Mouse (Mus musculus) cerebellum, adult 8-10 months (tissue): ENCODE measurements around the gene Mrgpra9.
"Not testable (repeated sequence)": the region's sequence is repeated elsewhere in the genome, so short reads cannot be mapped to it uniquely, and the experiment has no call there.

ENCODE experiments used
- DNase-seq: peaks from one replicate; pipeline ENCODE4 v3.0.0; 2022

Gene Mrgpra9

DNA sequence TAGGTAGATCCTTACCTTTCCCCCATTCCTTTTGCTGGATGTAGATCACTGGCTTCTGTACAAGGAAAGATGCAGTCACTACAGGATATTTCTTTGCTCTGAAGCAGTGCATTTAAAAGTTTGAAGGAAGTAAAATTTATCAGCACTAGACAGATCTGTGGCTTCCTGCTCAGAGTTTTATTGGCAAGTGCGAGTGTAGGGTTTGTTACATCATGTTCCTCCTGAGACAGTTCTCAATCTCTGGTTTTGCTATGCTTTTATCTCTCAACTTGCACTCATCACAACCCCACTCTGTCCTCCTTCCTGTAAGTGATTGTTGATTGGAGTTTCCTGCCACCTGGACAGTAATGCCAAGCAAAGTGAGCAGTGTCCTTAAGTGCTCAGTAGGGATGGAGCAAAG lies at the start of gene Mrgpra9:
TSS of gene Mrgpra9 (minus strand) at position 79 of the 400 bp plus-strand sequence.
- DNase-seq, result no peak

DNA sequence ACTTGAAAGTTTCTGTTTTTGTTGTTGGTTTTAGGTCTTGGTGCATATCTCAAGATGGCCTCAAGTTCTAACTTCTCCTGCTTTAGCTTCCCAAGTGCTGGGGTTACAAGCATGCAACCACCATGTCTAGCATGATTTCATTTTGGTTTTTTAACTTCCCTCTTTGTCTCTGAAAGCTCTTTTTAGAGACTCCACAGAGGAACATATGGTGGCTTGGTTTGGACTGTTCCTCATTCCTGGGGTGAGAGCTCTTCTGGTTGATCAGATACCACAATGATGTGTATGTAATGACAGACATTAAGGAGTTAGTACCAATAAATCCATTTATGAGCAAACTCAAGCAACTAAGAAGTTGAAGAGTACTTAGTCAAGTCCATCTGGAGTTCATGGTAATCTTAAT lies 47.0 kb upstream of the Mrgpra9 start:
- DNase-seq, result not testable (repeated sequence)

- DNase-seq, result not testable (repeated sequence)
Observed at GRCm38 (mm10) chr7:47271547-47271946, 18.9 kb upstream of the Mrgpra9 start.

DNA sequence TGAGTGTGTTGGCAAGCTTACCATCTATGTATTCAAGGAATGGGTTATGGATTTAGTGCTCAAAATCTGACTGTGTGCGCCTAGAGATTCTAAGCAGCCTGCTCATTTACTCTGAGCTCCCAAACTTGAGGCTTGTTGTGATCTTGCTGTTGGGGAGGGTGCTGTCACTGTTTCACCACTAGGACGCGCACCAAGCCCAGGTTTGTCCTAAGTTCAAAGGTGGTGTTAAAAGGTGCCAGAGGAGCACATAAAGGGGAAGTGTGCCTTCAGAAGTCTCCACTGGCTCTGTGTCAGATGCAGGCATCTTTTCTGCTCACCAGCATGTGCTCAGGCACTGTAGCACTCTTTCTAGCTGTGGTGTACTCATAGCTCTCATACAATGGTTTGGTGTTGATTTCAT lies 8.0 kb downstream of the Mrgpra9 start:
- no peak for DNase-seq

- no peak for DNase-seq
Observed at GRCm38 (mm10) chr7:47204830-47205229, 47.8 kb downstream of the Mrgpra9 start, which contains the start of gene Mrgpra6. TSS of gene Mrgpra6 (minus strand) at chr7:47204920.

GRCm38 (mm10) chr7:47195271-47195670 lies 57.4 kb downstream of the Mrgpra9 start:
- no peak for DNase-seq
